In genomic region chr9:121785261-121785660, GRCm38 (mm10) we compare ENCODE assay signal across 23 mouse cellular contexts. TPM values are rescaled to one million over a fixed set of nuclear protein-coding genes. Genes with fewer than 3 reads are reported as not detected.
DNase-seq lines count a peak whose midpoint lies in the region; ATAC-seq and TF ChIP-seq lines count a peak whose summit lies in the region.
"Had no signal": no experiment of that assay in that cellular context is flagged by ENCODE, and none has a peak within 500 bp of the region (broad histone marks: within the 10 kb centered on the region; RNA-seq: fewer than 3 reads in every experiment).

No protein-coding gene starts in this region.

- no peak for TF ChIP-seq CTCF in gastrocnemius, adult 2 months (IDR thresholded peaks at IDR 0.05)

- ATAC-seq in erythroblast, adult 5-6 weeks (replicated peaks; ENCODE audit: low FRiP score, poor library complexity, severe bottlenecking): 0 out of 2 replicates have a peak, but pooled peaks have one; percentile 1
- ATAC-seq: activated CD4-positive, CD25-positive, alpha-beta regulatory T cell, adult 4 months; forebrain, embryonic 14.5 days; forebrain, embryonic 16.5 days; Patski had no signal

- intact Hi-C loops in gastrocnemius, adult 2 months (cut with DNase I): no loop called here
- intact Hi-C loops in left cerebral cortex, postnatal 14 days (cut with DNase I): no loop called here

- no peak overlapping the region for H3K4me3 ChIP-seq in gastrocnemius, adult 2 months
- H3K4me3 ChIP-seq: embryonic facial prominence, embryonic 10.5 days; embryonic facial prominence, embryonic 12.5 days; erythroblast, embryonic 14.5 days; forebrain, embryonic 10.5 days; forebrain, embryonic 12.5 days had no signal

- DNase-seq in gastrocnemius, adult 2 months: no peak
- DNase-seq in gastrocnemius, postnatal 25 days: no peak
- no peak for DNase-seq in left cerebral cortex, postnatal 14 days (ENCODE audit: low spot score in 2 of 2)
- DNase-seq in layer of hippocampus, postnatal 36 days: no peak
- DNase-seq: adrenal gland, adult 8-10 months; adrenal gland, postnatal 14 days; adrenal gland, postnatal 36 days; cerebellum, adult 11-12 months; cerebellum, adult 2 months; cerebellum, adult 9-10 months; cerebellum, postnatal 25 days had no signal

- H3K27ac ChIP-seq in gastrocnemius, adult 2 months: peak overlapping the region; percentile 49; the same call in 1 of the 2 replicates
- H3K27ac ChIP-seq: embryonic facial prominence, embryonic 10.5 days; embryonic facial prominence, embryonic 12.5 days; forebrain, embryonic 10.5 days; forebrain, embryonic 12.5 days had no signal

RNA-seq across cellular contexts. Expression of gene Hhatl, which starts 7.0 kb away (rescaled TPM):
- total RNA-seq in gastrocnemius, adult 2 months (2021): 100 to 1,000 TPM; 151 to 153 TPM
- total RNA-seq in gastrocnemius, postnatal 25 days (2021): 100 to 1,000 TPM; 193 to 201 TPM
- total RNA-seq in erythroblast, adult 5-6 weeks (2015; ENCODE audit: low replicate concordance): not detected in 2 replicates
- total RNA-seq in erythroblast, adult 5-6 weeks (2017; ENCODE audit: low replicate concordance): not detected in 2 replicates
- 1 to 10 TPM; 8.3 to 8.7 TPM for total RNA-seq in left cerebral cortex, postnatal 14 days (2021)
- 10 to 100 TPM; 14.6 to 15.9 TPM for total RNA-seq in layer of hippocampus, postnatal 36 days (2021)
- total RNA-seq: adrenal gland, adult 18-20 months; adrenal gland, postnatal 14 days; adrenal gland, postnatal 36 days; MEL had no signal

RNA-seq across cellular contexts. Expression of gene Klhl40, which starts 7.9 kb away (rescaled TPM):
- total RNA-seq in gastrocnemius, adult 2 months (2021): 100 to 1,000 TPM; 103 to 120 TPM
- total RNA-seq in gastrocnemius, postnatal 25 days (2021): 100 to 1,000 TPM; 116 to 215 TPM
- not detected in 2 replicates for total RNA-seq in erythroblast, adult 5-6 weeks (2015; ENCODE audit: low replicate concordance)
- not detected in 2 replicates for total RNA-seq in erythroblast, adult 5-6 weeks (2017; ENCODE audit: low replicate concordance)
- 1 to 10 TPM; 5.0 to 5.3 TPM for total RNA-seq in left cerebral cortex, postnatal 14 days (2021)
- 1 to 10 TPM; 2.8 to 3.5 TPM for total RNA-seq in layer of hippocampus, postnatal 36 days (2021)
- total RNA-seq: adrenal gland, postnatal 14 days; MEL had no signal

RNA-seq across cellular contexts. Expression of gene Zfp651, which starts 26.1 kb away (rescaled TPM):
- 100 to 1,000 TPM; 127 to 157 TPM for total RNA-seq in gastrocnemius, adult 2 months (2021)
- 100 to 1,000 TPM in 1 of 2 experiments, 10 to 100 TPM in 1; 78.3 to 101 TPM for total RNA-seq in gastrocnemius, postnatal 25 days (2021)
- total RNA-seq in erythroblast, adult 5-6 weeks (2015; ENCODE audit: low replicate concordance): 2.1 TPM in 1 of 2 replicates, not detected in the other
- total RNA-seq in erythroblast, adult 5-6 weeks (2017; ENCODE audit: low replicate concordance): 0.42 and 0.43 TPM in 2 replicates
- 100 to 1,000 TPM; 112 to 127 TPM for total RNA-seq in left cerebral cortex, postnatal 14 days (2021)
- total RNA-seq in layer of hippocampus, postnatal 36 days (2021): 100 to 1,000 TPM; 105 to 106 TPM

RNA-seq across cellular contexts. Expression of gene Ccdc13, which starts 54.0 kb away (rescaled TPM):
- under 1 TPM in 1 of 2 experiments, not detected in 1; 0.23 TPM for total RNA-seq in gastrocnemius, adult 2 months (2021)
- total RNA-seq in gastrocnemius, postnatal 25 days (2021): under 1 TPM; 0.32 to 0.46 TPM
- 1.3 TPM in 1 of 2 replicates, not detected in the other for total RNA-seq in erythroblast, adult 5-6 weeks (2015; ENCODE audit: low replicate concordance)
- not detected in 2 replicates for total RNA-seq in erythroblast, adult 5-6 weeks (2017; ENCODE audit: low replicate concordance)
- total RNA-seq in left cerebral cortex, postnatal 14 days (2021): 1 to 10 TPM; 9.1 to 9.3 TPM
- 1 to 10 TPM; 7.5 to 9.7 TPM for total RNA-seq in layer of hippocampus, postnatal 36 days (2021)
- total RNA-seq: MEL had no signal

Comparison
In these comparisons a context has a peak if more than half of its experiments do, and no peak if none do; other contexts are left out.
1. RNA of gene Hhatl, which starts 7.0 kb away (total RNA-seq): 193 to 201 TPM in gastrocnemius, postnatal 25 days, 151 to 153 TPM in gastrocnemius, adult 2 months, 14.6 to 15.9 TPM in layer of hippocampus, postnatal 36 days and 8.3 to 8.7 TPM in left cerebral cortex, postnatal 14 days; not detected in erythroblast, adult 5-6 weeks; every median in the first group is over 4 times any median in the second.
2. RNA of gene Klhl40, which starts 7.9 kb away (total RNA-seq): 116 to 215 TPM in gastrocnemius, postnatal 25 days and 103 to 120 TPM in gastrocnemius, adult 2 months; 5.0 to 5.3 TPM in left cerebral cortex, postnatal 14 days, 2.8 to 3.5 TPM in layer of hippocampus, postnatal 36 days and not detected in erythroblast, adult 5-6 weeks; every median in the first group is over 10 times any median in the second.
3. RNA of gene Zfp651, which starts 26.1 kb away (total RNA-seq): 127 to 157 TPM in gastrocnemius, adult 2 months, 112 to 127 TPM in left cerebral cortex, postnatal 14 days, 105 to 106 TPM in layer of hippocampus, postnatal 36 days and 78.3 to 101 TPM in gastrocnemius, postnatal 25 days; 0.42 to 2.1 TPM in erythroblast, adult 5-6 weeks; every median in the first group is over 10 times any median in the second.